Mouse (Mus musculus) forebrain, embryonic 16.5 days (tissue): ENCODE measurements at regions not wholly inside any gene's neighbourhood (a gene's known extent, or its start where the extent isn't known, plus 50 kb on each side); places are given as distances from the start of the nearest gene placed in this dataset.
A peak's percentile ranks its signal among the peaks of the same experiment; 100 is the strongest.

Source experiments
- ATAC-seq: fragments of 200-750 bp; cut with Nextera tagmentation; 2 replicates; pipeline ENCODE4 v1.8.0; 2017; ENCODE audit warnings: mild to moderate bottlenecking, moderate library complexity
- H3K27ac ChIP-seq: fragments of 300-500 bp; sonication (generic); 2 replicates; pipeline ENCODE4 v1.5.1; 2014; ENCODE audit warnings: low read length, control low read depth
- H3K27me3 ChIP-seq: fragments of 300-500 bp; sonication (generic); replicated peaks from 2 replicates; pipeline ENCODE4 v1.6.1; 2014; ENCODE audit warnings: low read length; ENCODE audit not compliant: control insufficient read depth, insufficient read depth
- H3K36me3 ChIP-seq: fragments of 300-500 bp; sonication (generic); 2 replicates; pipeline ENCODE4 v1.6.1; 2014; ENCODE audit not compliant: control insufficient read depth, insufficient read depth
- H3K4me1 ChIP-seq: fragments of 300-500 bp; sonication (generic); replicated peaks from 2 replicates; pipeline ENCODE4 v1.6.1; 2014; ENCODE audit warnings: low read length; ENCODE audit not compliant: control insufficient read depth, insufficient read depth
- H3K4me2 ChIP-seq: fragments of 300-500 bp; sonication (generic); 2 replicates; pipeline ENCODE4 v1.6.1; 2014; ENCODE audit warnings: mild to moderate bottlenecking, low read length, control low read depth
- H3K4me3 ChIP-seq: fragments of 300-500 bp; sonication (generic); replicated peaks from 2 replicates; pipeline ENCODE4 v1.5.1; 2014; ENCODE audit warnings: mild to moderate bottlenecking, low read length, control low read depth
- H3K9ac ChIP-seq: fragments of 300-500 bp; sonication (generic); replicated peaks from 2 replicates; pipeline ENCODE4 v1.6.1; 2014; ENCODE audit warnings: low read depth, low read length, control low read depth
- H3K9me3 ChIP-seq: fragments of 300-500 bp; sonication (generic); 2 replicates; pipeline ENCODE4 v1.6.1; 2016; ENCODE audit warnings: low read length; ENCODE audit not compliant: control insufficient read depth
- WGBS: fragments of 180-500 bp; shearing (Covaris S2); extraction: QIAGEN DNeasy Blood & Tissue Kit; methylation state at CpG from one replicate; pipeline ENCODE4 v1.1.7; 2014; 5-methylcytosine and 5-hydroxymethylcytosine counted together

DNA sequence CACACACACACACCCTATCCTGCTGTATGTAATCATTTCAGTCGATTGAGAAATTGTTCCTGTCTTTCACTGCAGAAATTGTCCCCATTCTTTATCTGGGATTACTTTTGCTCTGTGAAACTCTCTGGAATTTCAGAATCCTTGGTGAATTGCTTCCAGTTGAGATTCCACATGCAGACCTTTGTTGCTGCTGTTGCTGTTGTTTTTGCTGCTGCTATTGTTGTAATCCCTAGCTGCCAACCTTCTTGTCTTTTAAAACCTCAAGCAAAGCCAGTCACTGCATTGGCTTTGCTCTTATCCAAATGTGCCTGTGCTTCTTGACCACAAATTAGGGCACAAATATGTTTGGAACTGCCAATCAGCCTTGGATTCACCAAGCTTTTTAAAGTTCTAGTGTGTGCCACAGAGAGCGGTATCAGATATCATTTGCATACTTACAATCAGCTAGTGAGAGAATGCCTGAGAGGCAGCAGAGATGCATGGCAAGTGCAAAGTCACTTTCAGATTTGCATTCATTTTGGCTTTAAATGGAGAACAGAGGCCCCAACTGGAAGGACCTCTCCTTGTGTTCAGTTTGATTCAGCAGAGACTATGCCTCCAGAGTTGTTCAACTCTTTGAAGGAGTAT is 1187.0 kb upstream of the Map3k7 start:
- Histone ChIP-seq H3K4me1 (peaks cover 6% of the 10 kb centered on the region), H3K4me2 (no peak overlapping the region), H3K4me3 (no peak overlapping the region), H3K27ac (no peak overlapping the region), H3K27me3 (no peaks in the 10 kb centered on the region), H3K36me3 (no peaks in the 10 kb centered on the region), H3K9ac (no peak overlapping the region), H3K9me3 (no peaks in the 10 kb centered on the region)
- ATAC-seq = no peak
- WGBS = 20% methylated on average over 2 of the region's 2 CpGs

GRCm38 (mm10) chr4:30781649-30782048 is 1182.2 kb upstream of the Map3k7 start:
- 52% methylated on average over 2 of the region's 2 CpGs for WGBS
- Histone ChIP-seq H3K27me3 (no peaks in the 10 kb centered on the region), H3K36me3 (no peaks in the 10 kb centered on the region), H3K9ac (no peak overlapping the region), H3K4me2 (no peak overlapping the region), H3K9me3 (no peaks in the 10 kb centered on the region), H3K27ac (no peak overlapping the region), H3K4me1 (peaks cover 4% of the 10 kb centered on the region), H3K4me3 (no peak overlapping the region)
- ATAC-seq = no peak

GRCm38 (mm10) chr4:30789976-30790657 is 1173.8 kb upstream of the Map3k7 start:
- Histone ChIP-seq H3K36me3 (no peaks in the 10 kb centered on the region), H3K4me1 (peaks cover 3% of the 10 kb centered on the region; the same call in 1 of the 2 replicates), H3K9ac (no peak overlapping the region), H3K27me3 (no peaks in the 10 kb centered on the region), H3K4me3 (no peak overlapping the region), H3K27ac (no peak overlapping the region), H3K9me3 (no peaks in the 10 kb centered on the region), H3K4me2 (no peak overlapping the region)
- WGBS = 24% methylated on average over 5 of the region's 5 CpGs
- ATAC-seq = peak; percentile 45; the same call in 1 of the 2 replicates

DNA sequence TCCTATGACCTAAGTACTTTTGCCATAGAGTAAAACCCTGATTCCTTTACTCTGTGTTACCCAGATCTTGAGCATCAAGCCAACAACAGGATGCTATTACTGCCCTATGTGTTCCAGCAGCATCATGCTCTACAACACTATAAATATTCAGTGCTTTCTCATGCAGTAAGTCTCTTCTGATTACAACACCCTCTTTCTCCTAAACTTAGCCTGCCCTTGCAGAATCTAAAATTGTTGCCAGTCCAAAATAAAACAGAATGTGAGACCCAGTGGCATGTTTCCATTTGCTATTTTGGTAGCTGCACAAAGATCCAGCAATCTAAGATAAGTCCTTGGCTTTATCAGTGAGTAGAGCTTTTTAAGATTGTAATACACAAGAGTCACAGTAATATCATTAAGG is 1154.1 kb upstream of the Map3k7 start:
- H3K27me3 ChIP-seq = no peaks in the 10 kb centered on the region
- no peak overlapping the region for H3K9ac ChIP-seq
- ATAC-seq = no peak
- H3K36me3 ChIP-seq = no peaks in the 10 kb centered on the region
- no peaks in the 10 kb centered on the region for H3K4me1 ChIP-seq
- no peak overlapping the region for H3K4me2 ChIP-seq
- H3K4me3 ChIP-seq = no peak overlapping the region
- no peaks in the 10 kb centered on the region for H3K9me3 ChIP-seq
- H3K27ac ChIP-seq = no peak overlapping the region

- Histone ChIP-seq H3K4me3 (no peak overlapping the region), H3K27me3 (no peaks in the 10 kb centered on the region), H3K27ac (peak overlapping the region; percentile 56; the same call in 1 of the 2 replicates), H3K4me2 (no peak overlapping the region), H3K9me3 (no peaks in the 10 kb centered on the region), H3K36me3 (no peaks in the 10 kb centered on the region), H3K9ac (no peak overlapping the region), H3K4me1 (peaks cover 3% of the 10 kb centered on the region; the same call in 1 of the 2 replicates)
- 18% methylated on average over 5 of the region's 5 CpGs for WGBS
- ATAC-seq = peak; percentile 96
These were observed 1108.4 kb upstream of the Map3k7 start for GRCm38 (mm10) chr4:30855361-30856056.

- Histone ChIP-seq H3K4me3 (no peak overlapping the region), H3K9ac (no peak overlapping the region), H3K4me2 (no peak overlapping the region), H3K9me3 (no peaks in the 10 kb centered on the region), H3K27me3 (no peaks in the 10 kb centered on the region), H3K27ac (no peak overlapping the region), H3K36me3 (no peaks in the 10 kb centered on the region), H3K4me1 (no peaks in the 10 kb centered on the region)
- no peak; the same call in 1 of the 2 replicates for ATAC-seq
- 13% methylated on average over 2 of the region's 2 CpGs for WGBS
These were observed 1058.9 kb upstream of the Map3k7 start for GRCm38 (mm10) chr4:30904966-30905365.

DNA sequence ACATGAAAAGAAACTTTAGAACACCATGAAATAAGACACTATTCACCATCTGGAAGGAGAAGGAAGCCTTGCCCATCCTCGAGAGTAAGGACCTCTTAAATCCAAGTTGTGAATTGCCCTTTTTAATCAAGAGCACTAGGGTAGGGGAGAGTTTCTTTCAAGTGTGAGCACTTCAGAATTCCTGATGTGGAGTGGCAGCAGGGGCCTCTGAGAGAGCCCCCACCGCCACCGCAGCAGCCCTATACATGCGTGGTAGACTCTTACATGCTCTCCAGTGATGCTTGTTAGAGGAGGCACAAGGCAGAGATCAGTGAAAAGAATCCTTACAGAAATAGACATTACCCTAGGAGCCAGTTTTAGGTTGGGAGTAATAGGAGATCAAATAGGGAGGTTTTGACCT is 1041.0 kb upstream of the Map3k7 start:
- ATAC-seq = no peak
- Histone ChIP-seq H3K36me3 (no peaks in the 10 kb centered on the region), H3K27me3 (no peaks in the 10 kb centered on the region), H3K27ac (no peak overlapping the region), H3K9me3 (no peaks in the 10 kb centered on the region), H3K4me2 (no peak overlapping the region), H3K4me3 (no peak overlapping the region), H3K4me1 (no peaks in the 10 kb centered on the region), H3K9ac (no peak overlapping the region)
- 83% methylated on average over 4 of the region's 4 CpGs for WGBS

- no peak overlapping the region for H3K4me3 ChIP-seq
- no peaks in the 10 kb centered on the region for H3K9me3 ChIP-seq
- H3K9ac ChIP-seq = no peak overlapping the region
- 53% methylated on average over 3 of the region's 3 CpGs for WGBS
- no peak overlapping the region for H3K27ac ChIP-seq
- H3K27me3 ChIP-seq = no peaks in the 10 kb centered on the region
- no peak overlapping the region for H3K4me2 ChIP-seq
- peak; percentile 41; the same call in 1 of the 2 replicates for ATAC-seq
- peaks cover 12% of the 10 kb centered on the region for H3K4me1 ChIP-seq
- no peaks in the 10 kb centered on the region for H3K36me3 ChIP-seq
These were observed 1031.5 kb upstream of the Map3k7 start for GRCm38 (mm10) chr4:30932358-30932757.
